Mouse (Mus musculus) liver, embryonic 12.5 days (tissue): ENCODE measurements around the gene Ppfia1. TPM values are rescaled to one million over a fixed set of nuclear protein-coding genes. Genes with fewer than 3 reads are reported as not detected.

Source experiments
- ATAC-seq: fragments of 200-750 bp; cut with Nextera tagmentation; 2 replicates; pipeline ENCODE4 v1.8.0; 2017; ENCODE audit warnings: moderate number of reproducible peaks, mild to moderate bottlenecking, moderate library complexity
- H3K27ac ChIP-seq: fragments of 300-500 bp; sonication (generic); 2 replicates; pipeline ENCODE4 v1.5.1; 2016; ENCODE audit warnings: mild to moderate bottlenecking
- H3K27me3 ChIP-seq: fragments of 300-500 bp; sonication (generic); replicated peaks from 2 replicates; pipeline ENCODE4 v1.6.1; 2016; ENCODE audit warnings: mild to moderate bottlenecking, moderate library complexity
- H3K36me3 ChIP-seq: fragments of 300-500 bp; sonication (generic); 2 replicates; pipeline ENCODE4 v1.6.1; 2016; ENCODE audit warnings: mild to moderate bottlenecking, moderate library complexity
- H3K4me1 ChIP-seq: fragments of 300-500 bp; sonication (generic); 2 replicates; pipeline ENCODE4 v1.6.1; 2016
- H3K4me2 ChIP-seq: fragments of 300-500 bp; sonication (generic); 2 replicates; pipeline ENCODE4 v1.6.1; 2016; ENCODE audit warnings: mild to moderate bottlenecking, moderate library complexity
- H3K4me3 ChIP-seq: fragments of 300-500 bp; sonication (generic); 2 replicates; pipeline ENCODE4 v1.5.1; 2016; ENCODE audit warnings: mild to moderate bottlenecking, moderate library complexity
- H3K9ac ChIP-seq: fragments of 300-500 bp; sonication (generic); 2 replicates; pipeline ENCODE4 v1.6.1; 2016; ENCODE audit warnings: mild to moderate bottlenecking, moderate library complexity
- H3K9me3 ChIP-seq: fragments of 300-500 bp; sonication (generic); replicated peaks from 2 replicates; pipeline ENCODE4 v1.6.1; 2016; ENCODE audit warnings: mild to moderate bottlenecking, moderate library complexity
- WGBS: fragments of 180-500 bp; shearing (Covaris S2); methylation state at CpG from one replicate; pipeline ENCODE4 v1.1.7; 2016; ENCODE audit not compliant: insufficient replicate concordance; 5-methylcytosine and 5-hydroxymethylcytosine counted together
- polyA plus RNA-seq: library from polyadenylated mRNA; unstranded; fragments of >200 nt; fragmentation: Nextera tagmentation; extraction: Ambion mirVana; gene quantifications from 2 replicates; pipeline ENCODE4 v1.2.1, GENCODE M21; 2016

Gene Ppfia1
- polyA plus RNA-seq, 1 experiment from 2014 or later = 29.1 TPM

- no peaks in the 10 kb centered on the region for H3K36me3 ChIP-seq
- 66% methylated on average over 7 of the region's 7 CpGs for WGBS
Observed at GRCm38 (mm10) chr7:144569428-144569827, 15.9 kb upstream of the Ppfia1 start.

GRCm38 (mm10) chr7:144568091-144568490, 14.6 kb upstream of the Ppfia1 start:
- H3K4me3 ChIP-seq = no peak overlapping the region
- H3K4me2 ChIP-seq = no peak overlapping the region
- no peaks in the 10 kb centered on the region for H3K4me1 ChIP-seq
- ATAC-seq = no peak
- no peaks in the 10 kb centered on the region for H3K9me3 ChIP-seq
- H3K9ac ChIP-seq = no peak overlapping the region
- H3K27me3 ChIP-seq = peaks cover 48% of the 10 kb centered on the region
- no peak overlapping the region for H3K27ac ChIP-seq
- H3K36me3 ChIP-seq = no peaks in the 10 kb centered on the region

More at GRCm38 (mm10) chr7:144569428-144569827, 15.9 kb upstream of the Ppfia1 start:
- no peaks in the 10 kb centered on the region for H3K4me1 ChIP-seq
- H3K9me3 ChIP-seq = no peaks in the 10 kb centered on the region
- H3K9ac ChIP-seq = no peak overlapping the region
- H3K27ac ChIP-seq = no peak overlapping the region
- H3K4me3 ChIP-seq = no peak overlapping the region
- no peak for ATAC-seq
- H3K27me3 ChIP-seq = peaks cover 35% of the 10 kb centered on the region
- H3K4me2 ChIP-seq = no peak overlapping the region

GRCm38 (mm10) chr7:144566921-144567682, 13.6 kb upstream of the Ppfia1 start:
- no peak for ATAC-seq
- H3K27me3 ChIP-seq = peaks cover 51% of the 10 kb centered on the region
- no peak overlapping the region for H3K4me2 ChIP-seq
- WGBS = 55% methylated on average over 3 of the region's 3 CpGs
- H3K4me1 ChIP-seq = no peaks in the 10 kb centered on the region
- no peaks in the 10 kb centered on the region for H3K9me3 ChIP-seq
- H3K36me3 ChIP-seq = no peaks in the 10 kb centered on the region
- no peak overlapping the region for H3K9ac ChIP-seq
- H3K4me3 ChIP-seq = no peak overlapping the region
- H3K27ac ChIP-seq = no peak overlapping the region

GRCm38 (mm10) chr7:144563456-144564155, 10.1 kb upstream of the Ppfia1 start:
- ATAC-seq = no peak
- WGBS = 57% methylated on average over 9 of the region's 9 CpGs
- Histone ChIP-seq H3K36me3 (no peaks in the 10 kb centered on the region), H3K27ac (no peak overlapping the region), H3K27me3 (peaks cover 47% of the 10 kb centered on the region), H3K9ac (no peak overlapping the region), H3K9me3 (no peaks in the 10 kb centered on the region), H3K4me1 (no peaks in the 10 kb centered on the region), H3K4me2 (no peak overlapping the region), H3K4me3 (no peak overlapping the region)

GRCm38 (mm10) chr7:144562016-144562415, 8.5 kb upstream of the Ppfia1 start:
- ATAC-seq = no peak
- 30% methylated on average over 3 of the region's 3 CpGs for WGBS
- Histone ChIP-seq H3K27ac (no peak overlapping the region), H3K27me3 (peaks cover 39% of the 10 kb centered on the region), H3K36me3 (no peaks in the 10 kb centered on the region), H3K9ac (no peak overlapping the region), H3K4me2 (no peak overlapping the region), H3K9me3 (no peaks in the 10 kb centered on the region), H3K4me1 (no peaks in the 10 kb centered on the region), H3K4me3 (no peak overlapping the region)

- 0 out of 2 replicates have a peak, but pooled peaks have one; percentile 10 for ATAC-seq
- Histone ChIP-seq H3K4me3 (no peak overlapping the region), H3K36me3 (no peaks in the 10 kb centered on the region), H3K9me3 (no peaks in the 10 kb centered on the region), H3K4me1 (no peaks in the 10 kb centered on the region), H3K9ac (no peak overlapping the region), H3K27me3 (peaks cover 39% of the 10 kb centered on the region), H3K27ac (no peak overlapping the region), H3K4me2 (no peak overlapping the region)
- WGBS = 69% methylated on average over 4 of the region's 4 CpGs
Observed at GRCm38 (mm10) chr7:144560594-144560993, 7.1 kb upstream of the Ppfia1 start.

- Histone ChIP-seq H3K9me3 (no peaks in the 10 kb centered on the region), H3K27ac (no peak overlapping the region)
- 48% methylated on average over 6 of the region's 6 CpGs for WGBS
Observed at GRCm38 (mm10) chr7:144558552-144558951, 5.0 kb upstream of the Ppfia1 start.

GRCm38 (mm10) chr7:144554123-144554472, 569 bp upstream of the Ppfia1 start:
- no peaks in the 10 kb centered on the region for H3K9me3 ChIP-seq
- ATAC-seq = peak; percentile 23; the same call in 1 of the 2 replicates
- peak overlapping the region; percentile 39 for H3K27ac ChIP-seq
- H3K4me3 ChIP-seq = peak overlapping the region; percentile 94
- peaks cover 14% of the 10 kb centered on the region for H3K27me3 ChIP-seq
- peaks cover 44% of the 10 kb centered on the region for H3K4me1 ChIP-seq
- WGBS = 31% methylated on average over 8 of the region's 8 CpGs
- H3K9ac ChIP-seq = peak overlapping the region; percentile 74
- peak overlapping the region; percentile 93 for H3K4me2 ChIP-seq
- peaks cover 31% of the 10 kb centered on the region for H3K36me3 ChIP-seq

More at GRCm38 (mm10) chr7:144558552-144558951, 5.0 kb upstream of the Ppfia1 start:
- Histone ChIP-seq H3K9ac (no peak overlapping the region), H3K4me1 (peaks cover 5% of the 10 kb centered on the region), H3K27me3 (peaks cover 27% of the 10 kb centered on the region), H3K4me3 (no peak overlapping the region), H3K4me2 (no peak overlapping the region), H3K36me3 (no peaks in the 10 kb centered on the region)
- ATAC-seq = no peak

GRCm38 (mm10) chr7:144552274-144552673, 1.3 kb downstream of the Ppfia1 start:
- 87% methylated on average over 8 of the region's 8 CpGs for WGBS
- Histone ChIP-seq H3K9ac (peak overlapping the region; percentile 98; the same call in 1 of the 2 replicates), H3K27me3 (peaks cover 14% of the 10 kb centered on the region), H3K9me3 (no peaks in the 10 kb centered on the region), H3K4me3 (peak overlapping the region; percentile 94), H3K27ac (no peak overlapping the region), H3K4me1 (peaks cover 54% of the 10 kb centered on the region), H3K36me3 (peaks cover 42% of the 10 kb centered on the region), H3K4me2 (peak overlapping the region; percentile 93)
- ATAC-seq = no peak

GRCm38 (mm10) chr7:144550811-144551210, 2.7 kb downstream of the Ppfia1 start:
- Histone ChIP-seq H3K27ac (no peak overlapping the region), H3K27me3 (peaks cover 6% of the 10 kb centered on the region), H3K9me3 (no peaks in the 10 kb centered on the region), H3K4me3 (no peak overlapping the region), H3K9ac (no peak overlapping the region), H3K4me1 (peaks cover 59% of the 10 kb centered on the region), H3K4me2 (peak overlapping the region; percentile 93), H3K36me3 (peaks cover 54% of the 10 kb centered on the region)
- 20% methylated on average over 1 of the region's 1 CpGs for WGBS
- no peak for ATAC-seq

GRCm38 (mm10) chr7:144549904-144550566, 3.5 kb downstream of the Ppfia1 start:
- Histone ChIP-seq H3K27ac (no peak overlapping the region), H3K36me3 (peaks cover 62% of the 10 kb centered on the region), H3K4me2 (0 out of 2 replicates have a peak overlapping the region, but pooled peaks have one; percentile 19), H3K27me3 (peaks cover under 1% of the 10 kb centered on the region; the same call in 1 of the 2 replicates), H3K4me3 (no peak overlapping the region), H3K4me1 (peaks cover 59% of the 10 kb centered on the region), H3K9me3 (no peaks in the 10 kb centered on the region), H3K9ac (no peak overlapping the region)
- WGBS = 100% methylated on average over 2 of the region's 2 CpGs
- ATAC-seq = no peak

- Histone ChIP-seq H3K27ac (no peak overlapping the region), H3K9ac (no peak overlapping the region), H3K4me3 (no peak overlapping the region), H3K9me3 (no peaks in the 10 kb centered on the region), H3K27me3 (no peaks in the 10 kb centered on the region), H3K4me1 (peaks cover 39% of the 10 kb centered on the region), H3K4me2 (no peak overlapping the region), H3K36me3 (peaks cover 57% of the 10 kb centered on the region)
- ATAC-seq = no peak
- 80% methylated on average over 3 of the region's 3 CpGs for WGBS
Observed at GRCm38 (mm10) chr7:144545231-144545630, 8.3 kb downstream of the Ppfia1 start.
